Mouse (Mus musculus) B cell, adult 67 days (primary cell): ENCODE measurements around the gene Ptpn9. TPM values are rescaled to one million over a fixed set of nuclear protein-coding genes. Genes with fewer than 3 reads are reported as not detected.

Experiments
- total RNA-seq, 2 experiments: library from RNA; stranded (reverse); gene quantifications; 4 replicates each; pipeline ENCODE4 v1.2.4; 2023

Ptpn9 gene
- 10 to 100 TPM; 15.1 to 16.6 TPM for total RNA-seq

DNA sequence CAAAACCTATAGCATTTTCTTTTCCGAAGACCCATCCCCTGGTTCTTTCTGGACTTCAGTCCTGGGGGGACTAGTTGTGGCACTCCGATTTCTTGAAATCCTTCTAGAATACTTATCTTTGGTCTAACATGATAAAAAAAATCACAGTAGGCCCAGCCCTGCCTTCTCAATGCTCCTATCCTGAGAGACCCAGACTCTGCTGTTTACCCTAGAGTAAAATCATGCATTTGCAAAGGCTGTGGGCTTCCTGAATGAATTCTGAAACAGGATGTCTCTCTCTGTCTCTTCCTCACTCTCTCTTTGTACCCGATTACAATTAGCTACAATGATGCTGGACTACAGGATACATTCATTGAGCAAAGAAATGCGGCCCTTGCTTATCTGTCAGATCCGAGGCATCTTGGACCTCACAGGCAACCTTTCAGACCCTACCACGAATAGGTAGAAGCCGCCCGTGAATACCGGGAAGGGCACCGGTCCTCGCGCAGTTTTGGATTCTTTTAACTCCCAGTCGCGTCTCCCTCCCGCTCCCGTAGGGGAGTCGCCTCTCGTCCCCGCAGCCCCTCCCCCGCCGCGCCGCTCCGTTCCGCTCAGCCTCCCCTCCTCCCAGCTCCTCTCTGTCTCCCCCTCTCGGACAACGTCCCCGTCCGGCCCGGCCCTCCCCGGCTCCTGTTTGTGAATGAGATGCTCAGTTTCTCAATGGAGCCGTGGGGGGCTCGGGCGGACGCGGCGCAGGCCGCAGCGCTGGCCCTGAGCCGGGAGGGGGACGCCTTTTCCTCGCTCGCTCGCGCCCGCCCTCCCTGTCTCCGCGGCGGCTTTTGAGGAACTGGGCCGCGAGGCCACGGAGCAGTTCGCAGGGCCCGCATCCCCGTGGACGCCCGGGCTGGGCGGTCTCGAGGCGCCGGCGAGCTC, at the start of gene Ptpn9:
Gene Ptpn9 (plus strand): TSS at position 638 of the 912 bp plus-strand sequence.

DNA sequence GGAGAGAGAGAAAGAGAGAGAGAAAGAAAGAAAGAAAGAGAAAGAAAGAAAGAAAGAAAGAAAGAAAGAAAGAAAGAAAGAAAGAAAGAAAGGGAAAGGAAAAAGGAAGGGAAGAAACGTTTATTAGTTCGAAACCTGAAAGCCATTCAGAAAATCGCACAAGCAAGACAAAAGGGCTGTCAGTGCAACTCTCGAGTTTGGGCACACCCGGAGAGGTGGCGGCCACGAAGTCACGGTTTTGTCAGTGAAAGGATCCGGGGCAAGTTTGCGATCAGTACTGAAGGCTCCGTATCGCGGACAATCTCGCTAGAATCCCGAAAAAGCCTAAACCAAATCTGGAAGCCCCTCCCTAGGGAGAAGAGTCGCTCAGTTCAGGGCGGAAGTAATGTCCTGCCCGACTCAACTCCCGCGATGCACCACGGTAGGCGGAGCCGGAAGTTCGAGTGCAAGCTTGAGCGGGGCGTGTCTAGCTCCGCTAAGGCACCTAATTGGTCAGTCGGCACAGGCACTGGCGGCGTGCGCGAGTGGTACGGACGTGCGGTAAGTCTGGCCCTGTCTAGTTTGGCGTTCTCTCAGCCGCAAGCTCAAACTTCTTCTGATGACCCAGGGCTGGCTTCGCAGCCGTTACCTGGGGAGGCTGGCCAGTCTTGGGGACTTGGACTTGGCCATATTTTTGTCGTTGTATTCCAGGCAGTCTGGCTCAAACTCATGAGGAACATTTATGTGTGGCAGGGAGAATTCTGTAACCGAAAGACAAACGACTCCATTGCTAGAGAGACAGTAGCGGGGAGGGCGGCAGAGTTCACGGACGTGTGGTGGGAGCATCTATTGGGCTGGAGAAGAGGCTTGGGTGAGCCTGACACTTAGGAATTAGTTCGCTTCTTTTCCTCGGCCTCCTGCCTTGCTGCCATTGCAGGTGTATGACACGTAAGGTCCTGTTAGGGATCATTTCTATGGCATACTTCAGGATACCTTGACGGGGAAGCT, 44.0 kb upstream of the Ptpn9 start, which contains the start of gene Snupn:
Gene Snupn (plus strand): TSS at position 465 of the 987 bp plus-strand sequence.

GRCm38 (mm10) chr9:57071801-57072351, 77.2 kb downstream of the Ptpn9 start, which contains the start of gene Sin3a:
Gene Sin3a (plus strand): TSS chr9:57072040.

Other genes starting within 250 kb of the Ptpn9 start
- gene Lingo1, start 198.5 kb upstream of the Ptpn9 start, total RNA-seq = not detected
- not detected for gene Odf3l1, start 130.2 kb upstream of the Ptpn9 start, total RNA-seq
- gene Cspg4, start 129.9 kb upstream of the Ptpn9 start, total RNA-seq = not detected
- gene Snx33, start 66.6 kb upstream of the Ptpn9 start, total RNA-seq = 10 to 100 TPM; 12.8 to 14.1 TPM
- 10 to 100 TPM; 73.8 to 76.2 TPM for gene Imp3, start 57.4 kb upstream of the Ptpn9 start, total RNA-seq
- 10 to 100 TPM in 1 of 2 experiments, 1 to 10 TPM in 1; 9.5 to 12.5 TPM for gene Snupn, start 44.0 kb upstream of the Ptpn9 start, total RNA-seq
- 100 to 1,000 TPM; 145 to 149 TPM for gene Sin3a, start 77.1 kb downstream of the Ptpn9 start, total RNA-seq
- gene Man2c1, start 135.8 kb downstream of the Ptpn9 start, total RNA-seq = 100 to 1,000 TPM; 112 to 135 TPM
- gene Neil1, start 153.4 kb downstream of the Ptpn9 start, total RNA-seq = 10 to 100 TPM; 45.6 to 58.4 TPM
- 100 to 1,000 TPM; 120 to 122 TPM for gene Commd4, start 163.4 kb downstream of the Ptpn9 start, total RNA-seq
- not detected for gene Trcg1, start 241.6 kb downstream of the Ptpn9 start, total RNA-seq